Mouse (Mus musculus) limb, embryonic 12.5 days (tissue): ENCODE measurements around the gene Pdzd7. TPM values are rescaled to one million over a fixed set of nuclear protein-coding genes. Genes with fewer than 3 reads are reported as not detected.

ENCODE experiments used
- ATAC-seq: fragments of 200-750 bp; cut with Nextera tagmentation; 2 replicates; pipeline ENCODE4 v1.8.0; 2017; ENCODE audit warnings: low read depth, moderate TSS enrichment; ENCODE audit not compliant: insufficient number of reproducible peaks, insufficient read depth, low FRiP score, low TSS enrichment
- H3K27ac ChIP-seq: fragments of 300-500 bp; sonication (generic); 2 replicates; pipeline ENCODE4 v1.5.1; 2016; ENCODE audit warnings: mild to moderate bottlenecking, moderate library complexity
- H3K27me3 ChIP-seq: fragments of 300-500 bp; sonication (generic); 2 replicates; pipeline ENCODE4 v1.6.1; 2016; ENCODE audit warnings: mild to moderate bottlenecking, moderate library complexity
- H3K36me3 ChIP-seq: fragments of 300-500 bp; sonication (generic); 2 replicates; pipeline ENCODE4 v1.6.1; 2016; ENCODE audit warnings: mild to moderate bottlenecking, moderate library complexity
- H3K4me1 ChIP-seq: fragments of 300-500 bp; sonication (generic); replicated peaks from 2 replicates; pipeline ENCODE4 v1.6.1; 2016
- H3K4me2 ChIP-seq: fragments of 300-500 bp; sonication (generic); 2 replicates; pipeline ENCODE4 v1.6.1; 2016; ENCODE audit warnings: mild to moderate bottlenecking, moderate library complexity
- H3K4me3 ChIP-seq: fragments of 300-500 bp; sonication (generic); replicated peaks from 2 replicates; pipeline ENCODE4 v1.5.1; 2016; ENCODE audit warnings: mild to moderate bottlenecking
- H3K9ac ChIP-seq: fragments of 300-500 bp; sonication (generic); replicated peaks from 2 replicates; pipeline ENCODE4 v1.6.1; 2016; ENCODE audit warnings: mild to moderate bottlenecking, moderate library complexity
- H3K9me3 ChIP-seq: fragments of 300-500 bp; sonication (generic); 2 replicates; pipeline ENCODE4 v1.6.1; 2016; ENCODE audit warnings: mild to moderate bottlenecking, moderate library complexity
- WGBS: fragments of 180-500 bp; shearing (Covaris S2); methylation state at CpG from one replicate; pipeline ENCODE4 v1.1.7; 2016; 5-methylcytosine and 5-hydroxymethylcytosine counted together
- polyA plus RNA-seq: library from polyadenylated mRNA; unstranded; fragments of >200 nt; fragmentation: Nextera tagmentation; extraction: Ambion mirVana; gene quantifications from 2 replicates; pipeline ENCODE4 v1.2.1, GENCODE M21; 2016

Gene Pdzd7
- polyA plus RNA-seq, 1 experiment from 2014 or later, result 0.20 TPM

- Histone ChIP-seq H3K4me3 (no peak overlapping the region), H3K27me3 (no peaks in the 10 kb centered on the region), H3K4me1 (no peaks in the 10 kb centered on the region), H3K9ac (no peak overlapping the region), H3K27ac (no peak overlapping the region), H3K9me3 (no peaks in the 10 kb centered on the region), H3K4me2 (no peak overlapping the region), H3K36me3 (peaks cover 71% of the 10 kb centered on the region)
- 78% methylated on average over 2 of the region's 2 CpGs for WGBS
- ATAC-seq, result no peak
Observed at GRCm38 (mm10) chr19:44980787-44981186, 64.7 kb downstream of the Pdzd7 start.

DNA sequence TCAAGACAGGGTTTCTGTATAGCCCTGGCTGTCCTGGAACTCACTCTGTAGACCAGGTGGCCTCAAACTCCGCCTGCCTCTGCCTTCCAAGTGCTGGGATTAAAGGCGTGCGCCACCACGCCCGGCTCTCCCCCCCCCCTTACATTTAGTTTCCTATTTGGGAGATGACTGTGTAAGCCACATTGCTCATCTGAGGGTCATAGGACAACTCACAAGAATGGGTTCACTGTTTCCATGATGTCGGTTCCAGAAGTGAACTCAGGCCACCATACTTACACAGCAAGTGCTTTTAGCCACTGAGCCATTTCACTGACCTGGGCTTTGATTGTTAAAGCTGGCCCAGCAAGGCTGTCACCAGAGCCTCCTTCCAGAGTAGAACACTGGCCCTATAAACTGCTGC, 68.4 kb downstream of the Pdzd7 start:
- WGBS, result 89% methylated on average over 6 of the region's 6 CpGs
- no peak overlapping the region for H3K4me2 ChIP-seq
- H3K36me3 ChIP-seq, result peaks cover 97% of the 10 kb centered on the region
- no peaks in the 10 kb centered on the region for H3K27me3 ChIP-seq
- no peak overlapping the region for H3K27ac ChIP-seq
- no peak overlapping the region for H3K9ac ChIP-seq
- no peak overlapping the region for H3K4me3 ChIP-seq
- no peaks in the 10 kb centered on the region for H3K4me1 ChIP-seq
- no peak for ATAC-seq
- H3K9me3 ChIP-seq, result no peaks in the 10 kb centered on the region

Other genes starting within 250 kb of the Pdzd7 start
- 49.7 and 53.2 TPM in 2 replicates for gene Slf2, start 114.6 kb downstream of the Pdzd7 start, polyA plus RNA-seq
- gene Sema4g, start 56.6 kb downstream of the Pdzd7 start, polyA plus RNA-seq, result 6.5 and 6.9 TPM in 2 replicates
- 27.8 and 27.9 TPM in 2 replicates for gene Twnk, start 40.1 kb downstream of the Pdzd7 start, polyA plus RNA-seq
- gene Mrpl43, start 39.3 kb downstream of the Pdzd7 start, polyA plus RNA-seq, result 77.5 and 78.5 TPM in 2 replicates
- gene Lzts2, start 31.3 kb downstream of the Pdzd7 start, polyA plus RNA-seq, result 105 TPM in 2 replicates
- gene Sfxn3, start 1.8 kb upstream of the Pdzd7 start, polyA plus RNA-seq, result 18.3 and 19.2 TPM in 2 replicates
- gene Kazald1, start 29.5 kb upstream of the Pdzd7 start, polyA plus RNA-seq, result 3.3 and 4.1 TPM in 2 replicates
- 0.39 and 0.63 TPM in 2 replicates for gene Tlx1, start 105.0 kb upstream of the Pdzd7 start, polyA plus RNA-seq
- gene Lbx1, start 190.1 kb upstream of the Pdzd7 start, polyA plus RNA-seq, result 2.8 and 3.1 TPM in 2 replicates